Comparison of ENCODE assay signal across 8 mouse cellular contexts in the genomic region with DNA sequence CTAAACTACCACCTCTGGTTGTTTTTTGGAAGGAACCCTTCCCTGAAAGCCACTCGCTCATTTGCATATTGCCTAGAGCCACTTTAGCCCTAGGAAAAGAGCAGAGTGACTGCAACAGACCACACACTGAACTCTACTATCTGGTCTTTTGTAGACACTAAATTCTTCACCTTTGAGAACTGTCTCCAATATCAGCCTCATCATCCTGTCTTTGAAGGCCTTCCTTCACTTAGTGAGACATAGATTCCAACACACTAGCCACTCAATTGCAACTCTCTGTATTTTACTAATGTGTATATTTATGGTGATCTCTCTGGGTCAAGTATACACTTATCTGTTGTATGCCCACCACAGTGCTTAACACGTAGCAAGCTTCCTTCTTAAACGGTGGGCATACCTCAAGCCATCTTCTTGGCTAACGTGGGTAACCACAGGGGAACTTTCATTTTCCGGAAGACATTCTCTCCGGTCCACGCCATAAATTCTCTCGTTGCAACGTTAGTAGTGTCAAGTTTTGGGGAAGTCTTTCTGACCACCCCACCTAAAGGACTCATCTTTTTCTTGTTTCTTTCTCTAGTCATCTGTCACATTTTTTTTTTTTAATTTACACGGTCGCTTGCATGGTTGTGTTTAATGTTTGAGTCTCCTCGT. TPM values are rescaled to one million over a fixed set of nuclear protein-coding genes. Genes with fewer than 3 reads are reported as not detected.
A peak's percentile ranks its signal among the peaks of the same experiment; 100 is the strongest.
DNase-seq lines count a peak whose midpoint lies in the region; ATAC-seq and TF ChIP-seq lines count a peak whose summit lies in the region.

No protein-coding gene starts in this region.

- H3K79me2 ChIP-seq in CH12.LX (replicated peaks; ENCODE audit: control insufficient read depth, extremely low read depth, insufficient read depth, poor library complexity, severe bottlenecking), result peaks cover 9% of the 10 kb centered on the region

- peak overlapping the region; percentile 76 for H3K27ac ChIP-seq in CH12.LX (ENCODE audit: insufficient read depth, low read depth)
- no peak overlapping the region for H3K27ac ChIP-seq in forebrain, embryonic 12.5 days
- peak overlapping the region; percentile 67 for H3K27ac ChIP-seq in liver, embryonic 14.5 days

- TF ChIP-seq CTCF in CH12.LX (conservative IDR thresholded peaks at IDR 0.05 in 1 of 2, IDR thresholded peaks at IDR 0.05 in 1 of 2; ENCODE audit: low read depth in 2 of 2, low read length in 2 of 2), result no peak
- TF ChIP-seq CTCF in liver, embryonic 14.5 days (IDR thresholded peaks at IDR 0.05; ENCODE audit: low read depth), result no peak

- WGBS in forebrain, embryonic 12.5 days, result 35% methylated on average over 12 of the region's 12 CpGs
- WGBS in liver, embryonic 14.5 days (ENCODE audit: insufficient replicate concordance), result 8% methylated on average over 12 of the region's 12 CpGs

- peak overlapping the region; percentile 64 for H3K4me2 ChIP-seq in CH12.LX (ENCODE audit: insufficient read depth, low read depth, poor library complexity, severe bottlenecking)
- H3K4me2 ChIP-seq in forebrain, embryonic 12.5 days, result peak overlapping the region; percentile 65
- peak overlapping the region; percentile 88 for H3K4me2 ChIP-seq in liver, embryonic 14.5 days (ENCODE audit: low read depth)

- dilution Hi-C loops in CH12.LX (cut with MboI; ENCODE audit: extremely low pct_ligation_motif_present, extremely low pct_unique_long_range_greater_than_20kb, low sequenced_read_pairs), result no loop called here

- in situ Hi-C loops in CH12.LX (cut with MboI; ENCODE audit: low pct_ligation_motif_present, low pct_unique_long_range_greater_than_20kb, low sequenced_read_pairs), result no loop called here

- peak overlapping the region; percentile 94 for H3K9ac ChIP-seq in CH12.LX (ENCODE audit: insufficient read depth, low read depth)
- peak overlapping the region; percentile 77 for H3K9ac ChIP-seq in forebrain, embryonic 12.5 days
- peak overlapping the region; percentile 74 for H3K9ac ChIP-seq in liver, embryonic 14.5 days (replicated peaks)

- peak; percentile 29 for DNase-seq in CD4-positive, CD25-positive, alpha-beta regulatory T cell, adult 2 months (ENCODE audit: low read depth, low spot score)
- DNase-seq in CH12.LX (ENCODE audit: extremely low read depth), result peak; percentile 47
- no peak for DNase-seq in liver, embryonic 14.5 days (ENCODE audit: low read depth in 3 of 3, low spot score in 3 of 3)
- no peak for DNase-seq in adrenal gland, postnatal 14 days
- DNase-seq in thymus, postnatal 0 days (ENCODE audit: low spot score), result no peak
- DNase-seq in kidney, postnatal 36 days, result no peak

- H3K4me1 ChIP-seq in CH12.LX (ENCODE audit: control insufficient read depth in 1 of 2, insufficient read depth in 2 of 2), result peaks cover 3 to 16% of the 10 kb centered on the region in 2 experiments
- peaks cover 13% of the 10 kb centered on the region for H3K4me1 ChIP-seq in forebrain, embryonic 12.5 days
- peaks cover 7% of the 10 kb centered on the region in 2 experiments for H3K4me1 ChIP-seq in liver, embryonic 14.5 days (replicated peaks; ENCODE audit: control insufficient read depth in 2 of 2, insufficient read depth in 2 of 2, low read length in 1 of 2)

- peak overlapping the region; percentile 76 to 78 (median 77) for H3K4me3 ChIP-seq in CH12.LX (replicated peaks in 1 of 3; ENCODE audit: low read depth in 2 of 3, low read length in 2 of 3, poor library complexity in 1 of 3)
- H3K4me3 ChIP-seq in forebrain, embryonic 12.5 days (replicated peaks), result peak overlapping the region; percentile 63
- peak overlapping the region; percentile 75 to 97 for H3K4me3 ChIP-seq in liver, embryonic 14.5 days (ENCODE audit: insufficient read depth in 1 of 2, low read depth in 2 of 2, low read length in 2 of 2)

- ATAC-seq in CD4-positive, CD25-positive, alpha-beta regulatory T cell, adult 4 months, result no peak
- no peak for ATAC-seq in forebrain, embryonic 12.5 days (ENCODE audit: low FRiP score)
- no peak for ATAC-seq in liver, embryonic 14.5 days (ENCODE audit: insufficient read depth)

- H3K27me3 ChIP-seq in CH12.LX (replicated peaks), result no peaks in the 10 kb centered on the region
- H3K27me3 ChIP-seq in forebrain, embryonic 12.5 days, result no peaks in the 10 kb centered on the region
- no peaks in the 10 kb centered on the region for H3K27me3 ChIP-seq in liver, embryonic 14.5 days (ENCODE audit: control insufficient read depth, insufficient read depth, low read length)

- H3K36me3 ChIP-seq in CH12.LX (replicated peaks in 1 of 2; ENCODE audit: control insufficient read depth in 1 of 2, insufficient read depth in 1 of 2, low read length in 1 of 2), result peaks cover 22 to 34% of the 10 kb centered on the region in 2 experiments
- peaks cover 26% of the 10 kb centered on the region for H3K36me3 ChIP-seq in forebrain, embryonic 12.5 days (replicated peaks)
- peaks cover 10% of the 10 kb centered on the region for H3K36me3 ChIP-seq in liver, embryonic 14.5 days (replicated peaks; ENCODE audit: control insufficient read depth, insufficient read depth, low read depth)

- H3K9me3 ChIP-seq in CH12.LX (replicated peaks; ENCODE audit: low read length), result no peaks in the 10 kb centered on the region
- no peaks in the 10 kb centered on the region for H3K9me3 ChIP-seq in forebrain, embryonic 12.5 days
- no peaks in the 10 kb centered on the region for H3K9me3 ChIP-seq in liver, embryonic 14.5 days (ENCODE audit: control insufficient read depth, low read length)

- TF ChIP-seq RAD21 in CH12.LX (IDR thresholded peaks at IDR 0.05; ENCODE audit: low read depth, low read length), result no peak

- TF ChIP-seq EP300 in CH12.LX (IDR thresholded peaks at IDR 0.05; ENCODE audit: low read length), result no peak
- TF ChIP-seq EP300 in liver, embryonic 14.5 days (IDR thresholded peaks at IDR 0.05; ENCODE audit: low read depth), result no peak

- peak; percentile 32; the same call in 1 of the 2 replicates for TF ChIP-seq POLR2A in CH12.LX (IDR thresholded peaks at IDR 0.05; ENCODE audit: low read depth, low read length)

TF ChIP-seq in CH12.LX, 34 proteins besides CTCF, POLR2A, EP300 and RAD21:
- TF ChIP-seq ZKSCAN1 (IDR thresholded peaks at IDR 0.05; ENCODE audit: borderline replicate concordance, low read depth, low read length) (no peak), UBTF (IDR thresholded peaks at IDR 0.05; ENCODE audit: low read depth, low read length) (no peak), TBP (conservative IDR thresholded peaks at IDR 0.05; ENCODE audit: low read depth, low read length) (0 out of 2 replicates have a peak, but pooled peaks have one; percentile 9), CHD1 (IDR thresholded peaks at IDR 0.05; ENCODE audit: low read depth, low read length) (peak; percentile 81; the same call in 1 of the 2 replicates), E2F4 (IDR thresholded peaks at IDR 0.05; ENCODE audit: insufficient replicate concordance, low read depth, low read length) (0 out of 2 replicates have a peak, but pooled peaks have one; percentile 18)

RNA-seq across cellular contexts. Expression of a gene that starts 0.9 kb away (rescaled TPM):
- 10 to 100 TPM; 18.5 to 24.1 TPM for polyA plus RNA-seq in CD4-positive, CD25-positive, alpha-beta regulatory T cell, adult 4 months (2017; shearing (Covaris generic))
- total RNA-seq in CH12.LX (2012; rRNA removed) (12.6 and 12.9 TPM in 2 replicates), CH12.LX (2014; rRNA removed) (11.9 and 14.3 TPM in 2 replicates)
- 9.5 and 12.2 TPM in 2 replicates for polyA plus RNA-seq in CH12.LX (2012; ENCODE audit: insufficient read length, low read depth)
- polyA plus RNA-seq in forebrain, embryonic 12.5 days (2016; fragmentation: Nextera tagmentation; extraction: Ambion mirVana), result 22.2 and 23.3 TPM in 2 replicates
- 6.3 and 7.0 TPM in 2 replicates for polyA plus RNA-seq in liver, embryonic 14.5 days (2012; rRNA removed)
- 6.9 and 7.6 TPM in 2 replicates for polyA plus RNA-seq in liver, embryonic 14.5 days (2014; fragmentation: Nextera tagmentation; extraction: Ambion mirVana)
- total RNA-seq in adrenal gland, postnatal 14 days (2021), result 11.4 and 14.5 TPM in 2 replicates
- 21.4 and 22.5 TPM in 2 replicates for polyA plus RNA-seq in thymus, postnatal 0 days (2015; fragmentation: Nextera tagmentation; extraction: Ambion mirVana)

RNA-seq across cellular contexts. Expression of a gene that starts 49.5 kb away (rescaled TPM):
- polyA plus RNA-seq in CD4-positive, CD25-positive, alpha-beta regulatory T cell, adult 4 months (2017; shearing (Covaris generic)), result 10 to 100 TPM; 21.7 to 28.3 TPM
- total RNA-seq in CH12.LX (2012; rRNA removed) (69.1 and 93.5 TPM in 2 replicates), CH12.LX (2014; rRNA removed) (72.9 and 73.3 TPM in 2 replicates)
- 74.2 and 88.9 TPM in 2 replicates for polyA plus RNA-seq in CH12.LX (2012; ENCODE audit: insufficient read length, low read depth)
- polyA plus RNA-seq in forebrain, embryonic 12.5 days (2016; fragmentation: Nextera tagmentation; extraction: Ambion mirVana), result 55.2 and 57.4 TPM in 2 replicates
- polyA plus RNA-seq in liver, embryonic 14.5 days (2012; rRNA removed), result 10.6 and 14.0 TPM in 2 replicates
- polyA plus RNA-seq in liver, embryonic 14.5 days (2014; fragmentation: Nextera tagmentation; extraction: Ambion mirVana), result 12.6 and 15.0 TPM in 2 replicates
- 31.8 and 35.3 TPM in 2 replicates for total RNA-seq in adrenal gland, postnatal 14 days (2021)
- 45.4 and 45.7 TPM in 2 replicates for polyA plus RNA-seq in thymus, postnatal 0 days (2015; fragmentation: Nextera tagmentation; extraction: Ambion mirVana)

Comparison
In these comparisons a context has a peak if more than half of its experiments do, and no peak if none do; other contexts are left out.
1. DNase-seq: peak in CD4-positive, CD25-positive, alpha-beta regulatory T cell, adult 2 months (single experiment) and CH12.LX (single experiment); none in liver, embryonic 14.5 days (0 of 3), adrenal gland, postnatal 14 days (single experiment), thymus, postnatal 0 days (single experiment) and kidney, postnatal 36 days (0 of 2).
2. Peak in every context shown above with its lines, with median percentiles within 50 percentile points of each other: H3K4me2 ChIP-seq, H3K4me3 ChIP-seq and H3K9ac ChIP-seq.